Mouse (Mus musculus): ENCODE measurements around the gene Cnrip1. TPM values are rescaled to one million over a fixed set of nuclear protein-coding genes. Genes with fewer than 3 reads are reported as not detected.

Cnrip1 gene
- polyA plus RNA-seq (2014; fragmentation: Illumina TruSeq; extraction: RNeasy Lipid Tissue Mini Kit (QIAGEN cat#74804); ENCODE audit: low read depth, low replicate concordance), result 0.81 TPM

GRCm38 (mm10) chr11:17051545-17052475 is at the start of gene Cnrip1, which contains the start of gene Plek:
TSS of gene Cnrip1 (plus strand) at chr11:17051586.
TSS of gene Plek (minus strand) at chr11:17052381.

Other genes with a start within 250 kb of the Cnrip1 start
- 5.2 TPM for gene Fbxo48, start 100.2 kb upstream of the Cnrip1 start, polyA plus RNA-seq (2014; fragmentation: Illumina TruSeq; extraction: RNeasy Lipid Tissue Mini Kit (QIAGEN cat#74804); ENCODE audit: low read depth, low replicate concordance)
- 1.2 TPM for gene Plek, start 795 bp downstream of the Cnrip1 start, polyA plus RNA-seq (2014; fragmentation: Illumina TruSeq; extraction: RNeasy Lipid Tissue Mini Kit (QIAGEN cat#74804); ENCODE audit: low read depth, low replicate concordance)
- gene Ppp3r1, start 107.7 kb downstream of the Cnrip1 start, polyA plus RNA-seq (2014; fragmentation: Illumina TruSeq; extraction: RNeasy Lipid Tissue Mini Kit (QIAGEN cat#74804); ENCODE audit: low read depth, low replicate concordance), result 68.7 TPM
- 19.5 TPM for gene Wdr92, start 130.5 kb downstream of the Cnrip1 start, polyA plus RNA-seq (2014; fragmentation: Illumina TruSeq; extraction: RNeasy Lipid Tissue Mini Kit (QIAGEN cat#74804); ENCODE audit: low read depth, low replicate concordance)
- 56.8 TPM for gene Pno1, start 160.0 kb downstream of the Cnrip1 start, polyA plus RNA-seq (2014; fragmentation: Illumina TruSeq; extraction: RNeasy Lipid Tissue Mini Kit (QIAGEN cat#74804); ENCODE audit: low read depth, low replicate concordance)
- gene C1d, start 206.0 kb downstream of the Cnrip1 start, polyA plus RNA-seq (2014; fragmentation: Illumina TruSeq; extraction: RNeasy Lipid Tissue Mini Kit (QIAGEN cat#74804); ENCODE audit: low read depth, low replicate concordance), result 35.8 TPM